Mouse (Mus musculus) inflammation-experienced regulatory T-cells, adult 16 weeks (primary cell): ENCODE measurements around the gene Qars. TPM values are rescaled to one million over a fixed set of nuclear protein-coding genes. Genes with fewer than 3 reads are reported as not detected.

Experiments
- polyA plus RNA-seq: library from polyadenylated mRNA; unstranded; fragments of 100-300 nt; shearing (Covaris generic); gene quantifications from one replicate; pipeline ENCODE4 v1.2.1, GENCODE M21; 2017

The Qars gene
- 106 TPM for polyA plus RNA-seq

GRCm38 (mm10) chr9:108507619-108508434, at the start of gene Qars:
Qars (plus strand) TSS chr9:108507706.

DNA sequence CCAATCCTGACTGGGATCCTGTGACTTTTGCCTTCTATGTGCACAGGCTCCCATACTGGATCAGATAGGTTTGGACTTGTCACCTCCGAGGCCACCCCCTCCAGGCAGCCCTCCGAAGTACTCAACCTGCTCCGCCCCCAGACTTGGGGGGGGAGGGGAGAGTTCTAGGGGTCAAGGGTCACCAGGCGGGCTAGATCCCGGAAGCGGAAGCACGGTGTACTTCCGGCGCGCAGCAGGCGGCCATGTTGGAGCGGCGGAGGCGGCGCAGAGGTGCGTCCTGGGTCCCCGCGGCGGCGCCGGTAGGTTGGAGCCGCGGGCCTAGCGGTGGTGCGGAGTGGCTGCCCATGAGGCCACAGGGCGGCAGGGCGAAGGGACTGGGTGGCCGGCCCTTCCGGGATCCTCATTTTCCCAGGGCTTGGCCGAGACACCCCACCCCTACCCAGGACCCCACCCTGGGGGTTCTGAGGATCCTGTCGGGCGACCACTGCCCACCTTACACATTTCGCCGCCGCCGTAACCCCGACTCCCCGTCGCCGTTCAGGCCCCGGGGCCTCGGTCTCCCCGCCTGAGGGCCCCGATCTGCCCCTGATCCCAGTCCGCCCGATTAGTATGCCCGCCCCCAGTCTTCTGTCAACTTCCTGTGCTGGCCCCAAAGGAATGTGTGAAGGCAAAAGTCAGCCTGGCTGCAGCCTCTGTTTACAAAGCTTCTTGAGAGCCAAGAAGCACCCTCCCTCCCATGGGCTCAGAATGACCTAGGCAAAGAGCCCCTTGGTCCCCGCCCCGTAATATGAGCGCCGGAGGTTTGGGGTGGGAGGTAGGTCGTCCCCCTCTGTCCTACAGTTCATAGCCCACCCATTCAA, 47.0 kb upstream of the Qars start, which contains the start of gene Ccdc71:
Ccdc71 (plus strand) TSS at position 209 of the 860 bp plus-strand sequence.

DNA sequence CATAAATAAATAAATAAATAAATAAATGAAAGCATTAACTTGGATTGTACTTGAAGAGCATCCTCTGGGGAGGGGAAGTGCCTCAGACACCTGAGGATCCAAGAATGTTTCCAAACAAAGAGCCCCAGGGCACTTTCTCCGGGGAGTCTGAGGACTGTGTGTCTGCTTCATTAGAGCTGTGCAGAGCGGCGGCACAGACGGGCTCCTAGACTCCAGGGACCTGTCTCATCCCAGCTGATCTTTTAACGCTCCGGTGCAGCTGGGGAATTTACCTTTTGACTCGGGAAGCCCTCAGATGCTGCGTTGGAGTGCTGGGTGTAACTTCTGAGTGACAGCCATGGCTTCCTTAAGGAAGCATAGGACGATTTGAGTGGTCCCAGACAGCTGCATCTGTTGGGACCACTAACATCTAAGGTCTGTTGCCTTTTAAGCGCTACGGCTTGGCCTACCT, 46.3 kb upstream of the Qars start, which contains the start of gene Klhdc8b:
Klhdc8b (minus strand) TSS at position 401 of the 451 bp plus-strand sequence.

GRCm38 (mm10) chr9:108479721-108480351, 27.7 kb upstream of the Qars start, which contains the start of gene Lamb2:
Lamb2 (plus strand) TSS chr9:108479736.

DNA sequence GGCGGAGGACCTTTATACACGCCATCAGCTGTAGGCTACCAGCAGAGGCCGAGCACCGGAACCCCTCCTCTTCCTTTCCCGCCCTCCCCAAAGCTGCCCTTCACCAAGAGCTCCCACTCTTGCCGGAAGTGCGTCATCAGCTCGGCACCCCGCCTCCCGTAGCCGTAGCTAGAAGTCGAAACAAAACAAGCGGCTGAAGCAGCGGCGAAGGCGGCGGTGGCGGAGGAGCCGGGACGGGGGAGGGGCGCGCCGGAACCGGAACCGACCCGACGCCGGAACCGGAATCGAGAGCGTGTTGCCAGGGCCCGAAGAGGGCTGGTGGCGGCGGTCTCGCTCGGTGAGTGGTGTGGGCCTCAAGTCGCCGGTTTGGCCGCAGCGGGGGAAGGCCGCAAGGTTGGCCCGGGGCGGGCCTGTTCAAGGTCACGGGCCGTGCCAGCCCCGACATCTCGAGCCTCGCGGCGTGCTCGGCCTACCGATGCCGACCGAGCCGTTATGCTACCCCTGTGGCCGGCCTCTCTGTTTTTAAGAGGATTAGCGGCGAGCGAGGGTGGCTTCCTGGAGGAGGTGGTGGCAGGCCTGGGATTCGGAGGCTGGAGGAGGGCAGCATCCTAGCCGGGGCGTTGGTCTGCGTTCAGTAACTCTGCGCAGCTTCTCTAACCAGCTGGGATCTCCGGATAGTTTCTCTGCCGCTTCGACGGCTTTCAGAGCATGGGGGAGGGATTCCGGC, 16.8 kb upstream of the Qars start, which contains the start of gene Usp19:
Usp19 (plus strand) TSS at position 44 of the 727 bp plus-strand sequence.

DNA sequence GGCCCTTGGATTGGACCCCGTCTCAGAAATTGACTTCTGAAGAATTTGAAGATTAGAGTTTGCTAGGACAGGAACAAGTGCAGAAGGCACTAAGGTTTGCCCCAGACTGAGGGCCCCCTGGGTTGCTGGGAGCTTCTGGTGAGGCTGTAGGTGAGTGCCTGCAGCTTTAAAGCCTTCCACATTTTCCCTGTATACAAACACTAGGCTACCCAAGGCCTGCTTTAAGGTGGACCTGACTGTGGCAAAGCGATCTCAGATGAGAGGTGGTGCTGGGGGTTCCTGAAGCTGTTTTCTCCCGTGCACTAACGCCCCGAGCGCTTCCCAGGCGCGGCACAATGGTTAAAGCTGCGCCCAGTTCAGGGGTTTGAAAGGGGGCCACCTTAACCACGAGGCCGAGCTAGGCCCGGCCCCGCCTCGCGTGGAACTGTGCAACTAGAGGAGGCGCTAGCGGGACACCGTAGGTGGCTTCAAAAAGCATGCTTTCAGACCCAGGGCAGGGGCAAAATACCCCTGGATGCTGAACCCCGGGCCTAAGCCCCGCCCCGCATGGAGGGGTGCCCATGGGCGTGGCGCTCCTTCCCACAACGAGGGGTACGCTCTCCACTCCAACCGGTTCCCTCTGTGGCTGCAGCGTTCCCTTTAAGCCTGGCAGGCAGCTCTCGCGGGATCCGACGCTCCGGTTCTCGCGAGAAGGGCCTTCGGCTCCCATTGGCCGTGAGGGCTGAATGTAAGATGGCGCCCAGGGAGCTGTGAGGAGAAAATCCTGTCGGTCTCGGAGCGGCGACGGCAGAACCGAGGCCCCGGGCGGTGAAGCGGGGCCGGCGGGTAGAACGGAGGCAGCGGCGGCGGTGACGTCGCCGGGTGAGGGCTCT, 9.1 kb downstream of the Qars start, which contains the start of gene Qrich1:
Qrich1 (plus strand) TSS at position 427 of the 872 bp plus-strand sequence.

DNA sequence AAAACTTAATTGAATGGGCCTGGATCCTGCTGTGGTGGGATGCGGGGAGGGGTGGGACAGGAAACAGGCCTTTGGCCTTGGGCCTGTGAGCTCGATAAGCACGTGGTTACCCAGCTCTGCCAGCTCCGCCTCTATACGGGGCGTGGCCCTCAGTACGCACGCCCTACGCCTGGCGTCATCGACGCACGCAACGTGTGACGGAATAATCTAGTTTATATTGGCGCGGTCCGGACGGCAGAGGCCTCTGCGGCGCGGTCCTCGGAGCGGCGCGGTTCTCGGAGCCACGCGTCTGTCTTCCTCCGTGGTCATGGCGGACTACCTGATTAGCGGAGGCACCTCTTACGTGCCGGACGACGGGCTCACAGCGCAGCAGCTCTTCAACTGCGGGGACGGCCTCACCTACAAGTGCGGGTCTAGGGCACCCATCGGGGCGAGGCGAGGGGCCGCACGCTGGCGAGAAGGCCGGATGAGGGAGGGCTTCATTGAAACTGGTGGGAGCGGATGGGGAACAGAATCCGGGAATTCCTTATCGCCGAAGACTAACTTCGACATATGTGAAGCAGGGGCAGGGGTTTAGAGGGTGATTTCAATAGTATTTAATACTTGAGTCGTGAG, 52.8 kb downstream of the Qars start, which contains the start of gene Impdh2:
Impdh2 (plus strand) TSS at position 60 of the 615 bp plus-strand sequence.

Other genes starting within 250 kb of the Qars start
- 9.2 TPM for gene Dag1, start 243.7 kb upstream of the Qars start, polyA plus RNA-seq
- 3.9 TPM for gene Nicn1, start 217.3 kb upstream of the Qars start, polyA plus RNA-seq
- 0.63 TPM for gene Amt, start 210.9 kb upstream of the Qars start, polyA plus RNA-seq
- gene Rhoa, start 201.6 kb upstream of the Qars start, polyA plus RNA-seq: 397 TPM
- gene Tcta, start 201.5 kb upstream of the Qars start, polyA plus RNA-seq: 18.0 TPM
- 707 TPM for gene Gpx1, start 168.8 kb upstream of the Qars start, polyA plus RNA-seq
- 171 TPM for gene Usp4, start 159.9 kb upstream of the Qars start, polyA plus RNA-seq
- 2.0 TPM for gene 1700102P08Rik, start 114.9 kb upstream of the Qars start, polyA plus RNA-seq
- gene Ccdc36, start 79.2 kb upstream of the Qars start, polyA plus RNA-seq: not detected
- not detected for gene BC048562, start 71.2 kb upstream of the Qars start, polyA plus RNA-seq
- gene Ccdc71, start 47.2 kb upstream of the Qars start, polyA plus RNA-seq: 56.3 TPM
- gene Klhdc8b, start 46.1 kb upstream of the Qars start, polyA plus RNA-seq: 5.8 TPM
- 0.44 TPM for gene Lamb2, start 28.0 kb upstream of the Qars start, polyA plus RNA-seq
- gene Usp19, start 17.1 kb upstream of the Qars start, polyA plus RNA-seq: 185 TPM
- gene Qrich1, start 9.1 kb downstream of the Qars start, polyA plus RNA-seq: 160 TPM
- gene Impdh2, start 52.6 kb downstream of the Qars start, polyA plus RNA-seq: 107 TPM
- gene Ndufaf3, start 59.7 kb downstream of the Qars start, polyA plus RNA-seq: 73.7 TPM
- 150 TPM for gene Dalrd3, start 62.2 kb downstream of the Qars start, polyA plus RNA-seq
- gene Wdr6, start 71.0 kb downstream of the Qars start, polyA plus RNA-seq: 105 TPM
- gene P4htm, start 90.0 kb downstream of the Qars start, polyA plus RNA-seq: 21.6 TPM
- gene Arih2, start 141.7 kb downstream of the Qars start, polyA plus RNA-seq: 96.5 TPM
- gene Slc25a20, start 154.4 kb downstream of the Qars start, polyA plus RNA-seq: 55.1 TPM
- gene Prkar2a, start 181.6 kb downstream of the Qars start, polyA plus RNA-seq: 3.0 TPM